Mouse (Mus musculus): ENCODE data around the gene Ccdc190. TPM values are rescaled to one million over a fixed set of nuclear protein-coding genes. Genes with fewer than 3 reads are reported as not detected.

The Ccdc190 gene
- polyA plus RNA-seq, 1 experiment from 2014 or later, result not detected

DNA sequence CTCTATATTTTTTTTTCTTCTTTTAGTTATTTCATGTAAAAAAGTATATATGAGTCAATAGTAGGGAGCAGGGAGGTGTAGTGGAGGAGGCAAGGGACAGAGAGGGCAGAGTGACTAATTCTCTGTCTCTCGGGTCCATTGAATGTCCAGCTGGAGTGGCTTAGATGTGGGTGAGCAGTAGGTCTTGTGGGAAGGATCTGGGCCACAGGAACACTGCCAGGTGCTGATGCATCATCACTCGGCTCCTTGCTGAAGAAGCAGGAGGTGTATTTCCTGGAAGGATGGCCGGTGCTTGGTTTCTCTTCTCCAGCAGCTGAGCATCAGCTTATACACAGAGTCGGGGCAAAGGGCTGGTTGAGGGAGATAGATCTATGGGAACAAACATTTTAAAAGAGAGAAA, 49.2 kb downstream of the Ccdc190 start:
- Histone ChIP-seq H3K9me3 (no peaks in the 10 kb centered on the region), H3K4me2 (replicated peaks) (no peak overlapping the region), H3K27ac (no peak overlapping the region), H3K4me3 (replicated peaks) (no peak overlapping the region), H3K9ac (no peak overlapping the region), H3K36me3 (0 out of 2 replicates have a peak, but pooled peaks cover 2% of the 10 kb centered on the region), H3K4me1 (replicated peaks) (no peaks in the 10 kb centered on the region), H3K27me3 (replicated peaks) (no peaks in the 10 kb centered on the region)
- WGBS, result 90% methylated on average over 4 of the region's 4 CpGs
- ATAC-seq, result no peak

Other genes with a start within 250 kb of the Ccdc190 start
- gene Rgs4, start 181.0 kb upstream of the Ccdc190 start, polyA plus RNA-seq (2015; fragmentation: Nextera tagmentation; extraction: Ambion mirVana), result 4.3 and 6.1 TPM in 2 replicates
- gene Hsd17b7, start 40.6 kb downstream of the Ccdc190 start, polyA plus RNA-seq (2015; fragmentation: Nextera tagmentation; extraction: Ambion mirVana), result 21.7 and 27.1 TPM in 2 replicates
- gene Ddr2, start 182.1 kb downstream of the Ccdc190 start, polyA plus RNA-seq (2015; fragmentation: Nextera tagmentation; extraction: Ambion mirVana), result 36.2 and 38.6 TPM in 2 replicates
- gene Uap1, start 246.3 kb downstream of the Ccdc190 start, polyA plus RNA-seq (2015; fragmentation: Nextera tagmentation; extraction: Ambion mirVana), result 52.4 and 54.5 TPM in 2 replicates

Data from intestine, embryonic 15.5 days (tissue).